Mouse (Mus musculus) spleen, adult 2 months (tissue): ENCODE data around the gene Bphl.

ENCODE experiments used
- CTCF ChIP-seq: fragments of 200-500 bp; IDR thresholded peaks from 2 replicates; pipeline ENCODE4 v1.5.1; 2011; ENCODE audit warnings: mild to moderate bottlenecking, inconsistent platforms; ENCODE audit not compliant: insufficient read depth, insufficient read length, insufficient replicate concordance; ENCODE audit errors: extremely low read depth
- POLR2A ChIP-seq: fragments of 200-500 bp; IDR thresholded peaks from 2 replicates; pipeline ENCODE4 v1.6.1; 2011; ENCODE audit warnings: low read depth, low read length, inconsistent platforms

DNA sequence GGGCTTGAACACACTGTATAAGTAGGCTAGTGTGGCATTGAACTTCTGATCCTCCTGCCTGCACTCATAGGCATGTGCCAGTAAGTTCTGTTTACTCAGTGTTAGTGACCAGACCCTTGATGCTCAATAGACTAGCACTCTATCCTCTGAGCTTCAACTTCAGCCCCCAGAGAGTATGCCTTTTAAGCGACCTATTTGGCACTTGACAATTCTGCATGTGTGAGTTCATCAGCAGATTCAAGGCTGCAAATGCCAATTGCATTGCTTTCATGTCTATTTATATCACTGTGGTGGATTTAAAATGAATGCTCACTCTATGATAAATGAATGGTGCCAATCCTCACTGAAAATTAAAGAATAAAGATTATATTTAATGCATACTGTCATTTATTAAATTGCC lies 68.0 kb downstream of the Bphl start:
- TF ChIP-seq CTCF (no peak), POLR2A (no peak)
